Mouse (Mus musculus) gastrocnemius, adult 2 months (tissue): Measurements from ENCODE around the gene Akr1c6. TPM values are rescaled to one million over a fixed set of nuclear protein-coding genes. Genes with fewer than 3 reads are reported as not detected.
"Not testable (repeated sequence)": the region's sequence is repeated elsewhere in the genome, so short reads cannot be mapped to it uniquely, and the experiment has no call there.

ENCODE experiments used
- DNase-seq: peaks from one replicate; pipeline ENCODE4 v3.0.0; 2022
- H3K27ac ChIP-seq: fragments of 200-600 bp; 2 replicates; pipeline ENCODE4 v1.8.1; 2022; ENCODE audit warnings: mild to moderate bottlenecking
- H3K4me3 ChIP-seq: fragments of 200-600 bp; 2 replicates; pipeline ENCODE4 v1.8.1; 2022; ENCODE audit warnings: mild to moderate bottlenecking, moderate library complexity
- CTCF ChIP-seq: fragments of 200-600 bp; IDR thresholded peaks from 2 replicates; pipeline ENCODE4 v1.8.1; 2022; ENCODE audit warnings: antibody characterized with exemption, mild to moderate bottlenecking, moderate library complexity
- intact Hi-C: fragments of 180-260 bp; cut with DNase I; formaldehyde crosslinking; loops from one replicate; pipeline ENCODE4 v1.15.1; 2025
- long read RNA-seq, 2 experiments: library from polyadenylated mRNA; stranded (forward); transcript quantifications; one replicate each; pipeline ENCODE4 v2.0.0; 2021
- total RNA-seq, 2 experiments: library from RNA; stranded (reverse); gene quantifications; 2 replicates each; pipeline ENCODE4 v1.2.3; 2021

Gene Akr1c6
- not detected for total RNA-seq
- long read RNA-seq, experiment 1, result 0 reads
- long read RNA-seq, experiment 2, result 0 reads

DNA sequence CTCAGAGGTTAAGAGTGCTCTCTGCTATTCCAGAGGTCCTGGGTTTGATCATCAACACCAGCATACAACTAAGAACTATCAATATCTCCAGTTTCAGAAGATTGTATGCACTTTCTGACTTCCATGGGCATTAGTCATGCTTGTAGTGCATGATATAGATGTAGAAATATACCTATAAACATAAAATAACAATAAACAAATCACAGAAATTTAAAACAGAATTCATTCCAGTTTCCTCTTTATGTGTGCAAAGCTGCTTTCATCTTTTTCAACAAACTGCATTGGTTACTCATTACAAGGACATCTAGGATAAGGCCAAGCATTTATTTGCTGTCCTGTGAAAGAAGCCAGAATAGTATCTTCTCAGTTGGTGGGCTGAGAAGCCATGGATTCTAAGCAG lies at the start of gene Akr1c6:
Gene Akr1c6 (plus strand): TSS at position 301 of the 400 bp plus-strand sequence.
- DNase-seq, result no peak
- Histone ChIP-seq H3K27ac (no peak within 1 kb of the TSS), H3K4me3 (no peak within 1 kb of the TSS)
- intact Hi-C loops, result no loop called here
- no peak for TF ChIP-seq CTCF

DNA sequence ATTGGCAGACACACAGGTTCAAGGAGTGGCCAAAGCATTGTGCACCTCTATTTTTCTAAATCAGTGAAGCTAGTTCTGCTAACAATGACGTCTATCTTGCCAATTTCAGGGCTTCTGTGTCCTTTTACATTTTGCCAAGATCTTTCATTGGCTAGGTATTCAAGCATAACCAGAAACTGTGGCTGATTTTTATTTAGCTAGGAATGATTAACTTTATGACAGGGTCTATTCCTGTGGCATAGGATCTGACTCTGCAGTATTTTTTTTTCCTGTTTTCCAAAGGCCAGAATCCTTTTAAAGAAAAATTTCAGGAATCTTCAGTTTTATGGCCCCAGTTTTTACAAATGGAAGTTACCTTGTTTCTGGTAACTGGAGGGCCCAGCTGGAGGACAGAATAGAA lies 49.2 kb upstream of the Akr1c6 start:
- intact Hi-C loops, result no loop called here
- no peak for TF ChIP-seq CTCF
- H3K27ac ChIP-seq, result no peak overlapping the region
- no peak for DNase-seq
- no peak overlapping the region for H3K4me3 ChIP-seq

- no peak for DNase-seq
- Histone ChIP-seq H3K27ac (no peak overlapping the region), H3K4me3 (no peak overlapping the region)
- no peak for TF ChIP-seq CTCF
- intact Hi-C loops, result no loop called here
These were observed 48.6 kb upstream of the Akr1c6 start for GRCm38 (mm10) chr13:4385541-4385940.

DNA sequence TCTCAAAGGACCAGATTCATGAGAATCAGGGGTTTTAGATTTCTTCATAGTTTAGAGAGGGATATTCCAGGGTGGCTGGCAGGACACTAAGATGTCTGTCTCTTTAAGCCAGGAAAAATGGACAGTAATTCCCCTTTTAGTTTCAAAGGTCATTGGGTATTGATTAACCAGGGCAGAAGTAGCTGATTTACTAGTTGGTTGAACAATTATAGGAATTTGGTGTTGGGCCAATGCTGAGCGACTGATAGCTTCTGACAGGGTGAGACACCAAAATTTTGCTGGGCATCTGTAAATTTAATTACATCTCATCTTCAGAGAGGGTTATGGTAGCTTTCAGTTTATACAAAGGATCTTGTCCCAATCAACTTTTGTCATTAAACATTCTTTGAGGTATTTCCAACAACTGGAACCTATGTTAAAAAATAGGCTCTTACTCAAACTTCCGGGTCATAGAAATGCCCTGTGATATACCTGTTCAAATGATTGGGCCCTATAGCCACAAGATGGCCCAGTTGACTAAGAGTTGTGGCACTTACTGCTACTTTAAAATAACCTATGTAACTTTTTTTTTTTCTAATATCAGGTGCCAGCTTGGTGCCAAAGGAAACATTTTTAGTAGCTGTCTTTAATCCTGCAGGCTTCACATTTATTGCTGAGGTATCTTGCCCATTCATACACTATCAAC lies 45.2 kb upstream of the Akr1c6 start:
- DNase-seq, result no peak
- Histone ChIP-seq H3K27ac (no peak overlapping the region), H3K4me3 (no peak overlapping the region)
- intact Hi-C loops, result no loop called here
- no peak for TF ChIP-seq CTCF

DNA sequence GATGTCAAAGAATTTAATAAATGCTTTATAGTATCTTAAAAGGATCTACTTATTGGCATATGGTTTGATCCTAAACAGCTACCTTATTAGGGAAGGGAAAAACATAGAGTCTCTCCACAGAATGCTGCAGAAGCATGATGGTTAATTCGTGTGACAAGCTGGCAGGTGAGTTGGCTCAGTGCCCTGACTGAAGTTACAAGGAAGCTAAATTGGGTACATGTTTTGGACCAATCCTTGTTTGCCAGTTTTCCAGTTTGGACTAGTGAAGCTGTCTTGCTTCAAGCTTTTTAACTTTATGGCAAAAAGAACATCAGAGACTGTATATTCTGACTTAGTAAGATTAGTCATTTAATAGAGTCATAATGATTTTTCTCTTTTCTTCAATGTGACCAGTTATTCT lies 33.7 kb upstream of the Akr1c6 start:
- H3K27ac ChIP-seq, H3K4me3 ChIP-seq, DNase-seq, intact Hi-C loops: not testable (repeated sequence)

DNA sequence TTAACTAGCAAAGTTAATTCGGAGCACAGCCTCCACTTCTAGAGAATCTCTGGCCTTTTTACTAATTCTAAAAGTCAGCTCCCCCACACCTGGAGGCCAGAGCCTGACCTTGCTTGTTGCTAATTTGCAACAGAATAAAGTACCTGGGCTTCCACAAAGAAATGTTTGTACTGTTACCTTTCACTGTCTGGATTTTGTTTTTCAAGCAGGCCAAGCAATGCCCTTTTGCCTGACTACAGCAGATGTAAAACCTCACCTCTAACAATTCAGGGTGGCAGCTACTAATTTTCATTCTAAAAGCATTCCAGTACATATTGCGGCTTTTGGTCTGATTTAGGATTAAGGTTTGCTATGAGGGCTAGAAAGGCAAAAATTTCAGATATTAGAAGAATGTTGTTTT lies 33.3 kb upstream of the Akr1c6 start:
- no peak for TF ChIP-seq CTCF

GRCm38 (mm10) chr13:4402221-4402620 lies 31.9 kb upstream of the Akr1c6 start:
- TF ChIP-seq CTCF, result no peak
- Histone ChIP-seq H3K4me3 (no peak overlapping the region), H3K27ac (no peak overlapping the region)
- intact Hi-C loops, result no loop called here
- DNase-seq, result no peak

More for the DNA sequence above, 33.3 kb upstream of the Akr1c6 start:
- no peak overlapping the region for H3K4me3 ChIP-seq
- H3K27ac ChIP-seq, result no peak overlapping the region
- DNase-seq, result no peak
- intact Hi-C loops, result no loop called here

GRCm38 (mm10) chr13:4404726-4405125 lies 29.4 kb upstream of the Akr1c6 start:
- intact Hi-C loops, result no loop called here
- no peak for DNase-seq
- no peak overlapping the region for H3K27ac ChIP-seq
- TF ChIP-seq CTCF, result no peak
- H3K4me3 ChIP-seq, result no peak overlapping the region

GRCm38 (mm10) chr13:4406771-4407170 lies 27.3 kb upstream of the Akr1c6 start:
- no peak for TF ChIP-seq CTCF
- no peak for DNase-seq
- H3K4me3 ChIP-seq, result no peak overlapping the region
- intact Hi-C loops, result no loop called here
- no peak overlapping the region for H3K27ac ChIP-seq

- no peak for DNase-seq
- intact Hi-C loops, result no loop called here
- H3K27ac ChIP-seq, result no peak overlapping the region
- no peak overlapping the region for H3K4me3 ChIP-seq
- no peak for TF ChIP-seq CTCF
These were observed 5.5 kb upstream of the Akr1c6 start for GRCm38 (mm10) chr13:4428558-4428957.

DNA sequence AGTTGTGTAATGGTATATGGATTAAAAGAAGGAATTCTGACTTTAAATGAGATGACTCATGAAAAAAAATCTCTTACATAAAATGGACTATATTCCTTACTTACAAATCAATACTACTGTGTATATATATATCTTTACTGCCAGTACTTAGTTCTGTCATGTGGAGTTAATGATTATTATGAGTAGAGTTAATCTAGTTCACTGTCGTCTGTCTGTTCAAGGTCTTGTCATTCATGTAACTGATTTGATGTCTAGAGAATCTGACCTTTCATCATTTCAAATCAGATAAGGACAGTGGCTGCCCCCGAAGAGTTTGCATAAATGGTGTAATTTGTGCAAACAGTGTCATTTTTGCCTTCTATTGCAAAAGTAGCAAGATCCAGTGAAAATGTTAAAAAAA lies 5.1 kb upstream of the Akr1c6 start:
- H3K4me3 ChIP-seq, result no peak overlapping the region
- intact Hi-C loops, result no loop called here
- no peak overlapping the region for H3K27ac ChIP-seq
- no peak for DNase-seq
- no peak for TF ChIP-seq CTCF

DNA sequence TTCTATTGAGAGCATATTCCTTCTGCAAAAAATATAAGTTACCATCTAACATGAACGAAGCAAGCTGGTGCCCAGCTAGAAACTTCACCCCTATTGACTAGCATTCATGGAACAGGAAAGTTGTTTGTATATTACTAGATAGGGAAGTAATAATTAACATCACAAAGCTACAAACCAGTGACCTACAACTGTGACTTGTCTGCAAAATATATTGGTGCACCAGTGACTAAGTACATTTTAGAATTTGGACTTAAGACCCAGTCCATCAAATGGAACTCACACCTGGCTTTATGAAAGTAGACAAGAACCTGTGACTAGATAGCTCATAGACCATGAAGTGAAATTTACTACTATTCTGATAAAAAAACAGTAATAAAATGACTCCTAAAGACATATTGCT lies 3.0 kb upstream of the Akr1c6 start:
- H3K4me3 ChIP-seq, result no peak overlapping the region
- H3K27ac ChIP-seq, result no peak overlapping the region
- TF ChIP-seq CTCF, result no peak
- no peak for DNase-seq
- intact Hi-C loops, result no loop called here

GRCm38 (mm10) chr13:4465641-4466040 lies 31.5 kb downstream of the Akr1c6 start:
- TF ChIP-seq CTCF, result no peak
- Histone ChIP-seq H3K4me3 (no peak overlapping the region), H3K27ac (no peak overlapping the region)
- intact Hi-C loops, result no loop called here
- DNase-seq, result no peak

DNA sequence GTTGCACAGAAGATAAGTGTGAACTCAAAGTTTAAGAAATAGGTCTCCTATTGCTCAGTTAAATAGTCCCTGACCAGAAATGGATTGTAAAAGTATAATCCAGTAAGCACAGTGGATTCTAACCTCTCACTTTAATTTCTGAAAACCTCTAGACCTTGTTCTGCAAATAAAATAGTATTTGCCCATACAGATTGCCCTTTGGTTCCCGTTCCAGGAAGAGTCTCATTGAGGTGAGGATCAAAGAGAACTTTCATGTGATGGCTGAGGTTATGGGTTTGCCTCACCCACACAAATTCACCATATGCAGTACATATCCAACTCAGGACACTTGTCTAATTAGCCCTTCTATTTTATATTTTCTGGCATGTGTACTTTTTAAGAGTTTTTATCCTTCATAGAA lies 33.8 kb downstream of the Akr1c6 start:
- no peak overlapping the region for H3K27ac ChIP-seq
- TF ChIP-seq CTCF, result no peak
- no peak overlapping the region for H3K4me3 ChIP-seq
- intact Hi-C loops, result no loop called here
- DNase-seq, result no peak

Other genes with a start within 250 kb of the Akr1c6 start
- gene Akr1c13, start 243.2 kb upstream of the Akr1c6 start, total RNA-seq, result under 1 TPM in 1 of 2 experiments, not detected in 1; 0.20 TPM
- gene Akr1c19, start 205.6 kb upstream of the Akr1c6 start, total RNA-seq, result under 1 TPM in 1 of 2 experiments, not detected in 1; 0.33 TPM
- not detected for gene Akr1c12, start 154.9 kb upstream of the Akr1c6 start, total RNA-seq
- not detected for gene Akr1c20, start 89.0 kb downstream of the Akr1c6 start, total RNA-seq
- gene Akr1c21, start 139.8 kb downstream of the Akr1c6 start, total RNA-seq, result not detected
- gene Akr1e1, start 174.9 kb downstream of the Akr1c6 start, total RNA-seq, result 10 to 100 TPM in 1 of 2 experiments, 1 to 10 TPM in 1; 9.7 to 14.5 TPM